Mouse (Mus musculus): Measurements from ENCODE around the gene Txndc9. TPM values are rescaled to one million over a fixed set of nuclear protein-coding genes. Genes with fewer than 3 reads are reported as not detected.
"Not testable (repeated sequence)": the region's sequence is repeated elsewhere in the genome, so short reads cannot be mapped to it uniquely, and the experiment has no call there.

Txndc9 gene
- polyA plus RNA-seq, 1 experiment, result 3.2 TPM

DNA sequence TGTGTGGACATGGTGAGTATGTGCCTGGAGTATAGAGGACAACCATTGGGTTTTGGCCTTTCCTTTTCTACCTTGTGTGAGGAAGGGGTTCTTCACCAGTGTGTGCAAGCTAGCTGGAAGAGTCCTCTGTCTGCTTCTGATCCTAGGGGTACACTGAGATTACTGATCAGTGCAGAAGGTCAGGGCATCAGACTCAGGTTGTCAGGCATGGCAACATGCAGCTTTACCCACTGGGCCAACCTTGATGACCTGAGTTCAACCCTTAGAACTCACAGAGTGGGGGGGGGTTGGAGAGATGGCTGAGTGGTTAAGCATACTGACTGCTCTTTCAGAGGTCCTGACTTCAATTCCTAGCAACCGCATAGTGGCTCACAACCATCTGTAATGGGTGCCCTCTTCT lies 13.4 kb downstream of the Txndc9 start:
- H3K9me3 ChIP-seq, result no peaks in the 10 kb centered on the region
- H3K36me3 ChIP-seq (replicated peaks; ENCODE audit: low read length), result peaks cover 52% of the 10 kb centered on the region

DNA sequence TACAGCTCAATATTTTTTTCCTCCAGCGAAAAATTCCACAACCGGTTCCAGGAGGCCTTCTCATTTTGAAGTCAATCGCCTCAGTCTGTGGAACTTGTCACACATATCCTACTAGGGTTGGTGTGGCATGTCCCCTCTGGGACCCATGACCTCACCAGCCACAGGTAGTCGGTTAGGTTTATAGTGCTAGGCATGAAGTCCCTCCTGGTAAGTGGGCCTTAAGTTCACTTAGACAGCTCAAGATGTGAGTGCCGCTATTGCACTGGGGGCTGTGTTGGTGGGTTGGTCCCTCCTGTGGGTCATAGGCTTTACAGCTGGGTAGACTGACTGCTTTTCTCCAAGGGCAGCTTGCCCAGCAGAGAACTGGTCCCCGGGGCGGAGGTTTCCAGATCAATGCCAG lies 20.4 kb downstream of the Txndc9 start:
- Histone ChIP-seq H3K36me3 (replicated peaks; ENCODE audit: low read length) (no peaks in the 10 kb centered on the region), H3K27me3 (replicated peaks) (peaks cover 5% of the 10 kb centered on the region), H3K4me1 (no peaks in the 10 kb centered on the region), H3K9me3 (no peaks in the 10 kb centered on the region), H3K4me3 (replicated peaks) (no peak overlapping the region)
- TF ChIP-seq GATA1 (IDR thresholded peaks at IDR 0.05; ENCODE audit: borderline replicate concordance, low read length) (no peak), FLI1 (IDR thresholded peaks at IDR 0.05; ENCODE audit: low read length) (no peak)

More for the DNA sequence above, 13.4 kb downstream of the Txndc9 start:
- TF ChIP-seq FLI1 (IDR thresholded peaks at IDR 0.05; ENCODE audit: low read length) (no peak), GATA1 (IDR thresholded peaks at IDR 0.05; ENCODE audit: borderline replicate concordance, low read length) (no peak)
- no peaks in the 10 kb centered on the region for H3K27me3 ChIP-seq (replicated peaks)
- H3K4me1 ChIP-seq, result peaks cover 14% of the 10 kb centered on the region
- no peak overlapping the region for H3K4me3 ChIP-seq (replicated peaks)

DNA sequence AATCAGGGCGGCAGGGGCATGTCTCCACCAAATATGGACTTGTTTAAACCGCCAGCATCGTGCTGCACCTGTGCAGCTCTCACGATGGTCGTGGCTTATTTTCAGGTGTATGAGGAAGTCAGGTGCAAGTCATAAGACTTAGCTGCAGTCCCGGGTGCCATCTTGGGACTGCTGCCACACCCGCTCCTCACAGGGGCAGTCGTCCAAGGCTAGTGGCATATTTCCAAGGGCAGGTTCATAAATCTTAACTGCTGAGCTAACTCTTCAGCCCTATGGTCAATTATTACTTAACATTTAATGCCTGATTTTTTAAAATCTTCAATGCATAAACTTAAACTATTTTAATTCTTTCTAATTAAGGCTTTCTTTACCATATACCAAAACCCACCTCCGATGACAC lies 21.0 kb downstream of the Txndc9 start:
- not testable (repeated sequence) for H3K4me3 ChIP-seq (replicated peaks); H3K36me3 ChIP-seq (replicated peaks; ENCODE audit: low read length); H3K9me3 ChIP-seq; H3K4me1 ChIP-seq; H3K27me3 ChIP-seq (replicated peaks)

DNA sequence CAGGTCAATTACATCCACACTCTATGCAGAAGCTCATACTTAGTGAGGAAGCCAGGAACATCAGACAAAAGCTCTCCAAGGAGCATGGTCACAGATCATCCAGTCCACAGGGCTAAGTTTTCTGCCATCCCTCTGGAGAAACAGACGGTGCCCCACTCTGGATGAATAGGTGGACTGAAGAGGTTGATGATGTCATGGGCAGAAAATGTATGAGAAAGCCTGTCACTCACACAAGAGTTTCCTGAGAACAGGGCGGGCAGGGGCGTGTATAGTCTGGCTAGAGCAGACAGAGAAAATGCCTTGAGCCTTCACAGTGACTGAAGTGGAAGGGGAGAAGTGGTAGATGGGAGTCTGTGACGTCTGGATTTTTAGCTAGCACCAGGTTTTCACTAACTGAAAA lies 26.2 kb downstream of the Txndc9 start:
- no peaks in the 10 kb centered on the region for H3K9me3 ChIP-seq
- H3K4me3 ChIP-seq (replicated peaks), result no peak overlapping the region
- H3K4me1 ChIP-seq, result no peaks in the 10 kb centered on the region
- no peak for TF ChIP-seq GATA1 (IDR thresholded peaks at IDR 0.05; ENCODE audit: borderline replicate concordance, low read length)
- TF ChIP-seq FLI1 (IDR thresholded peaks at IDR 0.05; ENCODE audit: low read length), result no peak
- H3K27me3 ChIP-seq (replicated peaks), result peaks cover 18% of the 10 kb centered on the region
- H3K36me3 ChIP-seq (replicated peaks; ENCODE audit: low read length), result no peaks in the 10 kb centered on the region

DNA sequence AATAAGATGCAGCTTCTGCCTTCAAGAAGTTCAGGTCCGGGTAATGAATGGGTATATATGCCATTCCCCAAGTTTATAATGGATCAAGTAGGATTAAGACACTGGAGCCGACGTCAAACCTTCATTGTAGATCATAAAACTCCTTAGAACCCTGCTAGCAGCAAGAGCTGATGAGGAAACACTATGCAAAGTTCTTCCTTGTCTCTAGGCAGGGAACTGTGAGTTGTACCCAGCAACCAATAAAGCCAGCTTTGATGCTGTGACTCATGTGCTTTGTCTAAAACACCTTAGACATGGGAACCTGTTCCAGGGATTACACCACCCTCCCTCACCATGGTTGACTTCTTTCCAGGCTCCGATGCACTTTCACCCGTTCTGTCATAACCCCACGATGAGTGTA lies 28.9 kb downstream of the Txndc9 start:
- TF ChIP-seq FLI1 (IDR thresholded peaks at IDR 0.05; ENCODE audit: low read length) (no peak), GATA1 (IDR thresholded peaks at IDR 0.05; ENCODE audit: borderline replicate concordance, low read length) (no peak)
- Histone ChIP-seq H3K4me1 (no peaks in the 10 kb centered on the region), H3K9me3 (no peaks in the 10 kb centered on the region), H3K36me3 (replicated peaks; ENCODE audit: low read length) (no peaks in the 10 kb centered on the region), H3K4me3 (replicated peaks) (no peak overlapping the region), H3K27me3 (replicated peaks) (peaks cover 16% of the 10 kb centered on the region)

DNA sequence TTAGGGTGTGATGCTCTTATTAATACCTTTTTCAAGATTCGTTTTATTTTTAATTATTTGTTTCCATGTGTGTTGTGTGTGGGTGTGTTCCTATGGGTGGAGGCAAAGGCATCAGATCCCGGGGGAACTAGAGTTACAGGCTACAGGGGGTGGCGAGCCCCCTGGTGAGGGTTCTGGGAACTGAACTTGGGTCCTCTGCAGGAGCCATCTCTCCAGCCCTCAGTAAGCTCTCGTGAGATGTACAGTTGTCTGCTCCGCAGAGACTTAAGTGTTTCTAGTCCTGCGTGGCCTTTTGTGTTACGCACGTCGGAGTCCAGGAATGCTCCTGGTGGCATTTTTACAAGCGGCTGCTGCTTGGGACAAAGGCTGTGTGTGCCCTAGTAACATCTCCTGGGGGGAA lies 32.1 kb downstream of the Txndc9 start:
- TF ChIP-seq GATA1 (IDR thresholded peaks at IDR 0.05; ENCODE audit: borderline replicate concordance, low read length), result no peak
- TF ChIP-seq FLI1 (IDR thresholded peaks at IDR 0.05; ENCODE audit: low read length), result no peak
- H3K4me3 ChIP-seq (replicated peaks), result no peak overlapping the region
- no peaks in the 10 kb centered on the region for H3K36me3 ChIP-seq (replicated peaks; ENCODE audit: low read length)
- no peaks in the 10 kb centered on the region for H3K4me1 ChIP-seq
- peaks cover 5% of the 10 kb centered on the region for H3K27me3 ChIP-seq (replicated peaks)
- peaks cover 9% of the 10 kb centered on the region for H3K9me3 ChIP-seq

DNA sequence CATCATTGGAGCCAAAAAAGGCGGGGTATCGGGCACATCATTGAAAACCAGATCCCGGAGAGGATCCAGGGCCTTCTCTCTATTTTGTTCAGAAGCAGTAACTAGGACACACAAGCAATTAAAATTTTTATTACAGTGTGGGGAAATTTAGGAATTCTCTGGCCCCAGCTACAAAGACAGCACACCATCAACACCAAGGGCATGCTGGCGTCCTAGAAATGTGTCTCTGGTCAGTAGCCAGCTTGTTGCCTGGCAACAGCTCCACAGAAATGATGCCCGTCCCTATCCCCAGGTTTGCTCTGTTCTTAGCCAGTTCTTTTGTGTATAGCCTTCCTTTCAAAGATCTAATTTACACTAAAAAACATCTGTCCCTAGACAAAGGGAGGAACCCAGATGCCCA lies 38.2 kb downstream of the Txndc9 start:
- TF ChIP-seq FLI1 (IDR thresholded peaks at IDR 0.05; ENCODE audit: low read length) (no peak), GATA1 (IDR thresholded peaks at IDR 0.05; ENCODE audit: borderline replicate concordance, low read length) (no peak)
- Histone ChIP-seq H3K27me3 (replicated peaks) (peaks cover 16% of the 10 kb centered on the region), H3K4me3 (replicated peaks) (no peak overlapping the region), H3K9me3 (peaks cover 12% of the 10 kb centered on the region), H3K4me1 (peaks cover 11% of the 10 kb centered on the region), H3K36me3 (replicated peaks; ENCODE audit: low read length) (no peaks in the 10 kb centered on the region)

DNA sequence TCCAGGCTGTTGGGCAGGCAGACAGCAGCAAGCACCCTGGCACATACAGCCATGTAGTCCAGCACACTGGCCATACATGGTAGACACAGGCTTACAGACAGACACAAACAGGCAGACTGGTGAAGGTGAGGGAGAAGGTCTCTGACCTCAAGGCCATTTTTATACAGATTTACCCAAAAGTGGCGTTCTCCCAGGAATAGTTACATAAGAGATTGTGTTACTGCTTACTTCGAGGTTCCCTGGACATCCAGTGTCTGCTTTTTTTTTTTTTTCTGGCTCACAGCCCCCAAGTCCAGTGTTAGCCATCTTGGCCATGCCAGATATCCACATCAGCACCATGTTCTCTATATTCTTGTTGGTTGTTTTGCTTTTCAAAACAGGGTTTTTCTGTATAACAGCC lies 39.2 kb downstream of the Txndc9 start:
- Histone ChIP-seq H3K27me3 (replicated peaks) (peaks cover 22% of the 10 kb centered on the region), H3K4me3 (replicated peaks) (peak overlapping the region; percentile 38), H3K36me3 (replicated peaks; ENCODE audit: low read length) (no peaks in the 10 kb centered on the region), H3K9me3 (peaks cover 16% of the 10 kb centered on the region), H3K4me1 (peaks cover 11% of the 10 kb centered on the region)
- TF ChIP-seq GATA1 (IDR thresholded peaks at IDR 0.05; ENCODE audit: borderline replicate concordance, low read length) (no peak), FLI1 (IDR thresholded peaks at IDR 0.05; ENCODE audit: low read length) (no peak)

DNA sequence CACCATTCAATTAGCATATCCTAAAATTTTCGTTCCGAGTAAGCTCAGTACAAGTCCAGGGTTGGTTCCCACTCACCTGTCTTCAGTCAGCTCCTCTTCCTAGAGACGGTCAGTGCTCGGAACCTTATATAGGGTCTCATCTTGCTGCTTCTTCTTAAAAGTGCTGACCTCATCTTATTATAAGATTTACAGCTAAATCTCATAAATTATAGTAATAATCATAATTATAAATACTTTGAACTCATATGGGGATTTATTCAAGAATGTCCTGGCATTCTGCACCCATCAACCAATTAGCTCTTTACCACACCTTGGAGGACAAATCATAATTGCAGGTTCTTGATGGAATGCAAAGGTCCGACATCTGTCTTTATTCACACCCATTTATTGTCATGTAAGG lies 40.0 kb downstream of the Txndc9 start, which contains the start of gene Lyg1:
TSS of gene Lyg1 (minus strand) at position 101 of the 400 bp plus-strand sequence.
- Histone ChIP-seq H3K9me3 (peaks cover 16% of the 10 kb centered on the region), H3K4me3 (replicated peaks) (peak within 1 kb of the TSS; percentile 65), H3K36me3 (replicated peaks; ENCODE audit: low read length) (no peaks in the 10 kb centered on the region), H3K27me3 (replicated peaks) (peaks cover 25% of the 10 kb centered on the region), H3K4me1 (peaks cover 11% of the 10 kb centered on the region)
- TF ChIP-seq FLI1 (IDR thresholded peaks at IDR 0.05; ENCODE audit: low read length), result no peak
- no peak for TF ChIP-seq GATA1 (IDR thresholded peaks at IDR 0.05; ENCODE audit: borderline replicate concordance, low read length)

DNA sequence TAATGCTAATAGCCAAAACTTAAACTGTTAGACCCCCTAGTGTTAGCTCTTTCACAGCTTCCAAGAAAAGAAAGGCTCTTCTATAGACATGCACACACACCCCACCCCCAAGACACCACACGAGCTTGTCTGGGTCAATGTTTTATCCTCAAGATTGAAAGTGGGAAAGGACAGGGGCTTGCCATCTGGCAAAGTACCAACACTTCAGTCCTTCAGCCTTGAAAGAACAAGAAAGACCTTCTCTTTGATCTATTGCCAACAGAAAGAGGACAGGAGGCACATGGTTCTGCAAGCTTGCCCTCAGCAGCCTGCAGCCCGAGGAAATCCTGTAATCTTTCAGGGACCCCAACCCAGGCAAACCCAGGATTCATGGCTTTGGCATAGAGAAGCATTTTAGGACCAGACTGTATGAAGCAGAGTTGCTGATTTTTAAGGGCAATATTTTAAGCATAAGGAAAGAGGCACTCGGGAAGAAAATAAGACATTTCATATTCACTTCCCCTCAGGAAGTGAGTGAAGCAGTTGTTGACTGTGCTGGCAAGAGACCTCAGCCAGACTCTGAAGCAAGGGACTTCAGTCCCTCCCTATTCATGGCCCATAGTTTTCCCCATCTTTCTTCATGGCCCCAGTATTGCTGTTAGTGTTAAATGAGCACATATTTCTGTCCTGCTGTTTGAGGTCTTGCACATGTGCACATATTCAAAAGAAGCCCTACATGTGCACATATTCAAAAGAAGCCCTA lies 40.8 kb downstream of the Txndc9 start:
- Histone ChIP-seq H3K27me3 (replicated peaks) (peaks cover 25% of the 10 kb centered on the region), H3K4me1 (peaks cover 18% of the 10 kb centered on the region), H3K4me3 (replicated peaks) (peak overlapping the region; percentile 65), H3K36me3 (replicated peaks; ENCODE audit: low read length) (no peaks in the 10 kb centered on the region), H3K9me3 (peaks cover 15% of the 10 kb centered on the region)
- TF ChIP-seq GATA1 (IDR thresholded peaks at IDR 0.05; ENCODE audit: borderline replicate concordance, low read length), result no peak
- TF ChIP-seq FLI1 (IDR thresholded peaks at IDR 0.05; ENCODE audit: low read length), result no peak

Measured in megakaryocyte, embryonic 14.5 days (primary cell).